Mouse (Mus musculus): ENCODE measurements around the gene Gm20388.

Gene Gm20388

GRCm38 (mm10) chr8:119916237-119916892 lies 5.7 kb downstream of the Gm20388 start:
- DNase-seq: no peak

GRCm38 (mm10) chr8:119917415-119917814 lies 6.8 kb downstream of the Gm20388 start:
- no peak for DNase-seq

- DNase-seq: no peak
Observed at GRCm38 (mm10) chr8:119918155-119918567, 7.5 kb downstream of the Gm20388 start.

GRCm38 (mm10) chr8:119923259-119923658 lies 12.6 kb downstream of the Gm20388 start:
- DNase-seq: no peak

- no peak for DNase-seq
Observed at GRCm38 (mm10) chr8:119925428-119925827, 14.8 kb downstream of the Gm20388 start.

- DNase-seq: no peak
Observed at GRCm38 (mm10) chr8:119926474-119926873, 15.8 kb downstream of the Gm20388 start.

- DNase-seq: peak; percentile 70
Observed at GRCm38 (mm10) chr8:119927422-119928092, 16.9 kb downstream of the Gm20388 start.

GRCm38 (mm10) chr8:119931317-119931716 lies 20.7 kb downstream of the Gm20388 start:
- no peak for DNase-seq

- DNase-seq: no peak
Observed at GRCm38 (mm10) chr8:119933681-119934080, 23.0 kb downstream of the Gm20388 start.

GRCm38 (mm10) chr8:119935541-119935940 lies 24.9 kb downstream of the Gm20388 start:
- no peak for DNase-seq

- DNase-seq: no peak
Observed at GRCm38 (mm10) chr8:119938481-119938880, 27.8 kb downstream of the Gm20388 start.

- no peak for DNase-seq
Observed at GRCm38 (mm10) chr8:119939336-119939735, 28.7 kb downstream of the Gm20388 start.

GRCm38 (mm10) chr8:119941471-119941870 lies 30.8 kb downstream of the Gm20388 start:
- DNase-seq: peak; percentile 78

- DNase-seq: peak; percentile 57
Observed at GRCm38 (mm10) chr8:119943616-119944015, 33.0 kb downstream of the Gm20388 start.

GRCm38 (mm10) chr8:119944096-119944811 lies 33.6 kb downstream of the Gm20388 start:
- DNase-seq: peak; percentile 86

GRCm38 (mm10) chr8:119946326-119946865 lies 35.8 kb downstream of the Gm20388 start:
- DNase-seq: peak; percentile 15

- no peak for DNase-seq
Observed at GRCm38 (mm10) chr8:119947653-119948052, 37.0 kb downstream of the Gm20388 start.

GRCm38 (mm10) chr8:119948340-119948739 lies 37.7 kb downstream of the Gm20388 start:
- no peak for DNase-seq

- no peak for DNase-seq
Observed at GRCm38 (mm10) chr8:119952282-119952681, 41.6 kb downstream of the Gm20388 start.

- DNase-seq: no peak
Observed at GRCm38 (mm10) chr8:119952747-119953146, 42.1 kb downstream of the Gm20388 start.

GRCm38 (mm10) chr8:119955333-119955732 lies 44.7 kb downstream of the Gm20388 start:
- no peak for DNase-seq

- DNase-seq: no peak
Observed at GRCm38 (mm10) chr8:119958076-119958475, 47.4 kb downstream of the Gm20388 start.

- DNase-seq: peak; percentile 83
Observed at GRCm38 (mm10) chr8:119960531-119961104, 50.0 kb downstream of the Gm20388 start.
